Mouse (Mus musculus): ENCODE data around the gene Evx2. TPM values are rescaled to one million over a fixed set of nuclear protein-coding genes. Genes with fewer than 3 reads are reported as not detected.

The Evx2 gene
- not detected in 2 replicates for polyA plus RNA-seq (2015; fragmentation: Nextera tagmentation; extraction: Ambion mirVana)

DNA sequence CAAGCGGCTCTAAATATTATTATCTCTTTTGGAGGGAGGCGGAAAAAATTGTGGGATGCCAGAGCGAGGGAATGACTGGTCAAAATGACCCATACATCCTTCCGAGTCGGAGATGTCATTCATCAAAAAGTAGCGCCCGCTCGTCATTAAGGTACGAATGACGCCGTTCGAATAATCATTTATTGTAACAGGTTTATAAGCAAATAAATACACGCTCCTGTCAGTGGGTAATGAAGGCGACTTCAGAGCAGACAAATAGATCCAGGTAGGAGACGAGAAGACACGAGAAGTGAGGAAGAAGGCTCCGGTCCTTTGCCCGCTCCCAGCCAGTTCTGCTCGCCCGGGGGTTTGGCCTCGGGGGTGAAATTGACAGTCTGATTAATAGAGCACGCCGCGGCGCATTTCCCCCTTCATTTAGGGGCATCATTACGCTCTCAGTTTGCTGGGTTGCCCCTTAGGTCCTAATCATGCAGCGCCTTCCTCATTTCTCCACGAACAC is at the start of gene Evx2:
Gene Evx2 (minus strand): TSS at position 51 of the 499 bp plus-strand sequence.
- peaks cover 100% of the 10 kb centered on the region for H3K27me3 ChIP-seq
- no peak within 1 kb of the TSS for H3K9ac ChIP-seq
- peaks cover 9% of the 10 kb centered on the region for H3K4me1 ChIP-seq (replicated peaks)
- no peak within 1 kb of the TSS for H3K4me3 ChIP-seq (replicated peaks)
- H3K36me3 ChIP-seq (replicated peaks), result no peaks in the 10 kb centered on the region
- H3K27ac ChIP-seq (replicated peaks), result no peak within 1 kb of the TSS
- H3K4me2 ChIP-seq, result no peak within 1 kb of the TSS
- H3K9me3 ChIP-seq (replicated peaks), result no peaks in the 10 kb centered on the region
- 3% methylated on average over 28 of the region's 28 CpGs for WGBS (ENCODE audit: insufficient replicate concordance)
- no peak for ATAC-seq (ENCODE audit: insufficient read depth)

DNA sequence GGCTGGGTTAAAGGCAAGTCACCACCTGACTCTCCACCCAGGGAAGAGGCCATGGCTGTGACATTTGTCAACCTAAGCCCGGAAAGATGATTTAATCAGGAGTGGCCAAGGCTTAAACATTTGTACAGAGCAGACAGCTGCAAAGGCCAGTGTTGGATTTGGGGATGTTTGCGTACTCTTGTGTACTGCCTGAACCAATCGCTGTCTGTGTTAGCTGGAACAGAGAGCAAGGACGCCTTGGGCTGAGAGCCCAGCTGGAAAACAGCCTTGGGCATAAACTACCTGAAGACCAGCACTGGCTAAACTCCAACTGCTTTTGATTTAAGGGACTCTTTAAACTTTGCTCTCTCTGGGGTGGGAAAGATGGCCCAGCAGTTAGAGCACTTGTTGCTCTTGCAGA is 49.3 kb upstream of the Evx2 start:
- no peak for ATAC-seq (ENCODE audit: insufficient read depth)
- 35% methylated on average over 4 of the region's 4 CpGs for WGBS (ENCODE audit: insufficient replicate concordance)
- no peak overlapping the region for H3K4me2 ChIP-seq

DNA sequence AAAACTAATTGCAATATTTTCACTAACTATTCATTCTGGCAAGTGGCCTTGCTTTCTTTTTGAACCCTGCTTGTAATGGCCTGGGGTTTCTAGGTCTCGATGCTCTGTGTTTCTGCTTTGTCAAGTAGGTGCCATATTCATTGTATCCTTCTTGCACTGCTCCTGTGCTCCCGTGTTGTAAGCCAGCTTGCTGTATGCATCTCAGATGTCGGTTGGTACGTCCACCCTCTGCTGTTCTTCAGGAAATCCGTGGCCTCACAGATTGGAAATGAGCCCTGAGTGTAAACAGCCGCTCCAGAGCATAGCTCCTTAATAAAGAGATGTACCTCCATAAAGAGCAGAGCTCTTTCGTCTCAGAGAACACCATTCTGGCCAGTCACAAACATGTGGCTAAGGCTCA is 48.2 kb upstream of the Evx2 start:
- WGBS (ENCODE audit: insufficient replicate concordance), result 21% methylated on average over 7 of the region's 7 CpGs
- Histone ChIP-seq H3K27ac (replicated peaks) (no peak overlapping the region), H3K4me2 (no peak overlapping the region), H3K36me3 (replicated peaks) (no peaks in the 10 kb centered on the region), H3K4me1 (replicated peaks) (peaks cover 10% of the 10 kb centered on the region), H3K9ac (no peak overlapping the region), H3K27me3 (peaks cover 100% of the 10 kb centered on the region), H3K9me3 (replicated peaks) (no peaks in the 10 kb centered on the region), H3K4me3 (replicated peaks) (no peak overlapping the region)
- no peak for ATAC-seq (ENCODE audit: insufficient read depth)

More for the DNA sequence above, 49.3 kb upstream of the Evx2 start:
- no peak overlapping the region for H3K9ac ChIP-seq
- no peaks in the 10 kb centered on the region for H3K9me3 ChIP-seq (replicated peaks)
- H3K27ac ChIP-seq (replicated peaks), result no peak overlapping the region
- H3K4me3 ChIP-seq (replicated peaks), result no peak overlapping the region
- H3K36me3 ChIP-seq (replicated peaks), result no peaks in the 10 kb centered on the region
- peaks cover 10% of the 10 kb centered on the region for H3K4me1 ChIP-seq (replicated peaks)
- peaks cover 100% of the 10 kb centered on the region for H3K27me3 ChIP-seq

DNA sequence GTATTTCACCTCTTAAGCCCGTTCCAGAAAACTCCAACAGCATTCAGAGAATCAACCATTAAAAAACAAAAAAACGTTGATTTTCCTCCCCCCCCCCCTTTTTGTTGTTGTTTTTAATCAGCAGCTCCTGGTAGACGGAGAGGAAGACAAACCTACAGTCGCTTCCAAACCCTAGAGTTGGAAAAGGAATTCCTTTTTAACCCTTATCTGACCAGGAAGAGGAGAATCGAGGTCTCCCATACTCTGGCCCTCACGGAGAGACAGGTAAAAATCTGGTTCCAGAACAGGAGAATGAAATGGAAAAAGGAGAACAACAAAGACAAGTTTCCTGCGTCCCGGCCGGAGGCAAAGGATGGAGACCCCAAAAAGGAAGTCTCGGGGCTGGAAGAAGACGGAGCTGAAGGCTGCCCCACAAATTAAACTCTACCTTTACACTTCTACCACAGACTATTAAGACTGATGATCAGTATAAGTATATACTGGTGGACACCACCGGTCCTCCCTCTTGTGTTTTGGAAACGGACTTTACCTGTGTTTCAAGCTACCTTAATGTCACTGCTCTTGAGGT is 47.1 kb upstream of the Evx2 start:
- Histone ChIP-seq H3K27me3 (peaks cover 100% of the 10 kb centered on the region), H3K4me2 (no peak overlapping the region), H3K4me1 (replicated peaks) (peaks cover 10% of the 10 kb centered on the region), H3K9me3 (replicated peaks) (no peaks in the 10 kb centered on the region), H3K9ac (no peak overlapping the region), H3K27ac (replicated peaks) (no peak overlapping the region), H3K36me3 (replicated peaks) (no peaks in the 10 kb centered on the region), H3K4me3 (replicated peaks) (no peak overlapping the region)
- ATAC-seq (ENCODE audit: insufficient read depth), result no peak
- WGBS (ENCODE audit: insufficient replicate concordance), result 6% methylated on average over 13 of the region's 13 CpGs

- Histone ChIP-seq H3K27me3 (peaks cover 100% of the 10 kb centered on the region), H3K9me3 (replicated peaks) (no peaks in the 10 kb centered on the region), H3K4me1 (replicated peaks) (peaks cover 10% of the 10 kb centered on the region), H3K27ac (replicated peaks) (no peak overlapping the region), H3K36me3 (replicated peaks) (no peaks in the 10 kb centered on the region), H3K9ac (no peak overlapping the region), H3K4me3 (replicated peaks) (peak overlapping the region; percentile 40), H3K4me2 (peak overlapping the region; percentile 62)
- no peak for ATAC-seq (ENCODE audit: insufficient read depth)
- WGBS (ENCODE audit: insufficient replicate concordance), result under 1% methylated on average over 85 of the region's 85 CpGs
These were observed 46.2 kb upstream of the Evx2 start for GRCm38 (mm10) chr2:74705467-74706089.

DNA sequence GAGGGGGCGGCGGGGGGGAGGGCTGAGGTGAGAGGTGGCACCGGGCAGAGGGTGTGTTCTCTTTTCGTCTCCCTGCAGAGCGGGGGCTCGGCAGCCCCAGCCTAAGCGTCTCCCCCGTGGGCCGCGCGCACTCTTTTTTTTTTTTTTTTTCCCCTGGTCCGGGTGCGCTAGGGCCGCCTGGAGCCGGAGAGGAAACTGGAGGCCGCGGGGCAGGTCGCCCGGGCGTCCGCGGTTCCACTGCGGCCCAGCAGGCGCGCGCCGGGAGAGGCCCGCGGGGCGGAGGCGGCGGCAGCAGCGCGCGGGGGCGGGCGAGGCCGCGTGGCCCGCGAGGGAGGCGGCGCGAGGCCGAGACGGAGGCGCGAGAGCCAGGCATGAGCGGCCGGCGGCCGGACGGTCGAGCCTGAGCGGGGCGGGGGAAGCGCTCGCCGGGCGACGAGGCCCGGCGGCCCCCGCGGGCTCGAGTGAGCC is 45.7 kb upstream of the Evx2 start:
- peaks cover 10% of the 10 kb centered on the region for H3K4me1 ChIP-seq (replicated peaks)
- H3K4me3 ChIP-seq (replicated peaks), result peak overlapping the region; percentile 40
- no peak overlapping the region for H3K27ac ChIP-seq (replicated peaks)
- WGBS (ENCODE audit: insufficient replicate concordance), result 1% methylated on average over 59 of the region's 66 CpGs
- H3K36me3 ChIP-seq (replicated peaks), result no peaks in the 10 kb centered on the region
- no peaks in the 10 kb centered on the region for H3K9me3 ChIP-seq (replicated peaks)
- no peak overlapping the region for H3K9ac ChIP-seq
- ATAC-seq (ENCODE audit: insufficient read depth), result no peak
- peaks cover 100% of the 10 kb centered on the region for H3K27me3 ChIP-seq
- H3K4me2 ChIP-seq, result peak overlapping the region; percentile 62

DNA sequence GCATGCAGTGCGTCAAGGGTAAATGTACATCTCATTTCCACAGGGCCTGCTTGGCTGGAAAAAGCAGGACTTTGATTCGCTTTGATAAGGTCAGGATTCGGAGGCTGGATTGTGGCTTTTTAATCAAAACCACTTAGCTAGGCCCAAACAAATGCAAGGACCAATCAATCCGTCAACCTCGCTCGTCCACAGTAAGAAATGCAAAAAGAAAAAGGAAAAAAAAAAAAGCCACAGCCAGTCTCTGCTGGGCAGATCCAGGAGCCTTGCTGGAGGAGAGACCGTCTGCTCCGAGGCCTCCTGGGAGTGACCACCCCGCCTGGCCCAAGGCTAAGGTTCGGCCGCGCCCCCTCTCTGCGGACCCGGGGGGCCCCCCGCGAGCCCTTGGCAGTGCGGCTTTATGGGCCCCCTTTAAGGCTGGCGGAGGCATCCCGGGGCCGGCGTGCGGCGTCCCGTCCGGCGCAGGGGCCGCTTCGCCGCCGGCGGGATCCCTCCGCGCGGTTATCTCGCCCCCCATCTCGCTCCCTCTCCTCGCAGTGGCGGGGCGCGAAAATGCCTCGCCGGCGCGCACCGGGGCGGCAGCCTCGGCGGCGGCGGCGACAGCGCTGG is 45.1 kb upstream of the Evx2 start, which contains the start of gene Hoxd8:
Gene Hoxd8 (plus strand): TSS at position 223 of the 606 bp plus-strand sequence.
- no peak for ATAC-seq (ENCODE audit: insufficient read depth)
- peaks cover 10% of the 10 kb centered on the region for H3K4me1 ChIP-seq (replicated peaks)
- no peaks in the 10 kb centered on the region for H3K9me3 ChIP-seq (replicated peaks)
- H3K27ac ChIP-seq (replicated peaks), result no peak within 1 kb of the TSS
- H3K4me2 ChIP-seq, result peak within 1 kb of the TSS; percentile 62
- H3K4me3 ChIP-seq (replicated peaks), result peak within 1 kb of the TSS; percentile 40
- H3K9ac ChIP-seq, result no peak within 1 kb of the TSS
- 1% methylated on average over 52 of the region's 52 CpGs for WGBS (ENCODE audit: insufficient replicate concordance)
- H3K27me3 ChIP-seq, result peaks cover 100% of the 10 kb centered on the region
- no peaks in the 10 kb centered on the region for H3K36me3 ChIP-seq (replicated peaks)

DNA sequence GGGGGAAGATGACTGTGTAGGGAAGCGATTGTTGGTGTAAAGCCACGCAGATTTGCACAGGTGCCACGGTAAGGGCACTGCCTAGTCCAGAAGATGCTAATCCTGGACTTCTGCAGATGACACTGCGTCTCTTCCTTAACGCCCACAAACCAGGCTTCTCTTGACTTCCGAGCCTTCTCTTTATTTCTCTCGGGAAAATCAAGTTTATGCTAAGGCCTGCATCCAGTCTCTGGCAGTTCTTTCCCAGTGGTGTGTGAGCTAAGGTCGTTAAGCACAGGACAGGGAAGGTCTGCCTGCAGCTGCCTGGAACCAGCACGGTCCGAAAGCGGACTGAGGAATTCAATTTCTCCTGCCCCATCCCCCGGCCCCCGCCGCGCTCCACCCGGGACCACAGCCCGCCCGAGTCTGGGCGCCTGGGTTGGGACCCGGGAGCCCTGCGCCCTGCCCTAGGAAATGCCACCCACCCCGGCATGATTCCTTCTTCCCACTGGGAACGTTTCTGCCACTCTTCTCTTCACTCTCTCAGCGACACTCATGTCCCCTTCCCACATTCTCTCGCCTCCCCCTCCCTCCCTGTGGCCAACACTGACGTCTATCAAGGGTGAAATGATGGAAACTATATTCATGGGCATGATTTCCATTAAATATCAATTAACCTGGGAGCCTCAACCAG is 44.5 kb upstream of the Evx2 start:
- H3K9me3 ChIP-seq (replicated peaks), result no peaks in the 10 kb centered on the region
- WGBS (ENCODE audit: insufficient replicate concordance), result 8% methylated on average over 26 of the region's 26 CpGs
- no peak overlapping the region for H3K9ac ChIP-seq
- H3K4me1 ChIP-seq (replicated peaks), result peaks cover 10% of the 10 kb centered on the region
- no peak overlapping the region for H3K4me3 ChIP-seq (replicated peaks)
- ATAC-seq (ENCODE audit: insufficient read depth), result no peak
- H3K27me3 ChIP-seq, result peaks cover 100% of the 10 kb centered on the region
- no peaks in the 10 kb centered on the region for H3K36me3 ChIP-seq (replicated peaks)
- no peak overlapping the region for H3K4me2 ChIP-seq
- H3K27ac ChIP-seq (replicated peaks), result no peak overlapping the region

- no peak overlapping the region for H3K4me2 ChIP-seq
- WGBS (ENCODE audit: insufficient replicate concordance), result 15% methylated on average over 10 of the region's 10 CpGs
- no peaks in the 10 kb centered on the region for H3K36me3 ChIP-seq (replicated peaks)
These were observed 44.0 kb upstream of the Evx2 start for GRCm38 (mm10) chr2:74703317-74703716.

DNA sequence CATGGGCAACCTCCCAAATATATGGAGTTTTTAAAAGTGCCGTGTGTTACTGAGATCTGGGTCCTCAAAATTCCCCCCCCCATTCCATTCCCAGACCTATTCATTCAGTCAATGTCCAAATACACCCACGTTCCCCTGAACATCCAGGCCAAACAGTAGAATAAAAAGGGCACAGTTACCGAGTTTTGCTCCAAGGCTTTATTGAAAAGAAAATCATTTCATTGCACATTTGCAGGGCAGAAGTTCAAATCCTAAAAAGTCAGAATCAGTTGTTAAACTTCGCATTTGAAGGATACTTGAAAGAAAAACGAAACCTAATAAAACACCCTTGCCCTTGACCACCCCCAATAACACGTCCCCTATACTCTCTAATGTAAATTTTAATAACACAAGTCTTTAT is 43.5 kb upstream of the Evx2 start:
- 28% methylated on average over 6 of the region's 6 CpGs for WGBS (ENCODE audit: insufficient replicate concordance)
- H3K4me3 ChIP-seq (replicated peaks), result no peak overlapping the region
- no peaks in the 10 kb centered on the region for H3K36me3 ChIP-seq (replicated peaks)
- H3K9ac ChIP-seq, result no peak overlapping the region
- ATAC-seq (ENCODE audit: insufficient read depth), result no peak
- no peaks in the 10 kb centered on the region for H3K9me3 ChIP-seq (replicated peaks)
- no peak overlapping the region for H3K27ac ChIP-seq (replicated peaks)
- peaks cover 100% of the 10 kb centered on the region for H3K27me3 ChIP-seq
- no peak overlapping the region for H3K4me2 ChIP-seq
- peaks cover 13% of the 10 kb centered on the region for H3K4me1 ChIP-seq (replicated peaks)

More at GRCm38 (mm10) chr2:74703317-74703716, 44.0 kb upstream of the Evx2 start:
- Histone ChIP-seq H3K4me1 (replicated peaks) (peaks cover 10% of the 10 kb centered on the region), H3K4me3 (replicated peaks) (no peak overlapping the region), H3K9ac (no peak overlapping the region), H3K27ac (replicated peaks) (no peak overlapping the region), H3K27me3 (peaks cover 100% of the 10 kb centered on the region), H3K9me3 (replicated peaks) (no peaks in the 10 kb centered on the region)
- no peak for ATAC-seq (ENCODE audit: insufficient read depth)

Data from liver, embryonic 15.5 days (tissue).